Mouse (Mus musculus) bone marrow, adult 2 months (tissue): ENCODE measurements around the gene Orc3.

Experiments
- CTCF ChIP-seq: fragments of 200-500 bp; IDR thresholded peaks from 2 replicates; pipeline ENCODE4 v1.5.1; 2011; ENCODE audit warnings: low read length, control low read depth; ENCODE audit not compliant: control insufficient read depth, insufficient read depth
- POLR2A ChIP-seq: fragments of 200-500 bp; IDR thresholded peaks from 2 replicates; pipeline ENCODE4 v1.6.1; 2011; ENCODE audit warnings: low read depth, mild to moderate bottlenecking, control low read depth, low read length, borderline replicate concordance; ENCODE audit not compliant: control insufficient read depth

- no peak for TF ChIP-seq CTCF
- no peak for TF ChIP-seq POLR2A
Observed at GRCm38 (mm10) chr4:34639745-34640364, 25.1 kb upstream of the Orc3 start.
